Mouse (Mus musculus) c-Kit-positive CD71-negative TER-119-negative erythroid progenitor cells, embryonic 14.5 days (primary cell): Measurements from ENCODE around the gene Lrig1.

Experiments
- DNase-seq: peaks from one replicate; pipeline ENCODE4 v3.0.0-alpha.2; 2013; ENCODE audit warnings: low read depth

The Lrig1 gene

DNA sequence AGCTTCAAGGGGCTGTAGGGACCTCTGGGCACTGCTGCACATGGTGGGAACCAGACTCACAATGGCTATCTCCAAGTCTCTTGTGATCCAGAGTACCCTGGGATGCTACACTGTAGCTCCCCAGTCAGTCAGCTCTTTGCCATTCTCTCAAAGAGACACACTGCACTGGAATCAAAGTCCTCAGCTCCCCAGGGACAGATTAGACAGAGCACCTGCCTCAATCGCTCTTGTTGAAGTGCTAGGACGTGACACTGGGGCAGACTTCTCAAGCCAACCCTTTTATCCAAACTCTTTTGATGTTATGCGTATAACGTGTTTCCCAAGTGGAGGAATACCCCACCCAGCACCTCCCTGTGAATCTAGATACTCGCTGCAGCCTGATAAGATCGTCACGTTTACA, 23.7 kb downstream of the Lrig1 start:
- DNase-seq: no peak

DNA sequence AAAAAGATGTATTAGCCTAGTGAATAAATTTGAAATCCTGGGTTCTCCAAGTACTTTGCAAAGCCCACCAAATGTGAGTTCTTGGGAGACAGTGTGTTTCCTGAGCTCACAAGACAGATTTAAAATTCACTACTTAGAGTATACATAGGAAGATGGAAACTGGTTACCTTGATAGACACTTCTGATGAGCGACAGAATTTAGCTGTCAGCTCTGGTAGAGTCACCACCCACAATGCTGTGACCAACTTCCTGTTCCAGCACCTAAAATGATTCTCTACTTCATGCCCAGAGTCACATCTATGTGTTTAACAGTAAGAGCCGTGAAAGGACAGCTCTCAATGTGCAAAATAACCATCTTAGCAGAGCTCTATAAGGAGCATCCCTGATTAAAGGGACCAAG, 27.5 kb downstream of the Lrig1 start:
- DNase-seq: no peak

DNA sequence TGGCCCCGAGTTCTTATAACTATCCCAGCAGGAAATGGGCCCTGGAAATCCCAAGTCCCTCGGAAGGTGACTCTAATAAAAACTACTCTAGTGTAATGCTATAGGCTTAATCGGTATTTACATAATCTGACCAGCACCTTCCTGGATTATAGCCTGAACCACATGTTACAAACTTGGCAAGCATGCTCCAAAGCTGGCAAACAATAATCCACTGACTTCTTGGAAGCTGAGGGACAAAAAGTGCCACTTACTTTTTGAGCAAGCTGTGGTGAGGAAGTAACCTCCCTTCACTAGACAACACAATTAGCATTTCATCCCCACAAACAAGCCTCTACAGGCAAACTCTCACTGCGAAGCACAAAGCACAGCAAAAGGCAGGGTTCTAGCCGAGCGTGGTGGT, 30.6 kb downstream of the Lrig1 start:
- DNase-seq: no peak

DNA sequence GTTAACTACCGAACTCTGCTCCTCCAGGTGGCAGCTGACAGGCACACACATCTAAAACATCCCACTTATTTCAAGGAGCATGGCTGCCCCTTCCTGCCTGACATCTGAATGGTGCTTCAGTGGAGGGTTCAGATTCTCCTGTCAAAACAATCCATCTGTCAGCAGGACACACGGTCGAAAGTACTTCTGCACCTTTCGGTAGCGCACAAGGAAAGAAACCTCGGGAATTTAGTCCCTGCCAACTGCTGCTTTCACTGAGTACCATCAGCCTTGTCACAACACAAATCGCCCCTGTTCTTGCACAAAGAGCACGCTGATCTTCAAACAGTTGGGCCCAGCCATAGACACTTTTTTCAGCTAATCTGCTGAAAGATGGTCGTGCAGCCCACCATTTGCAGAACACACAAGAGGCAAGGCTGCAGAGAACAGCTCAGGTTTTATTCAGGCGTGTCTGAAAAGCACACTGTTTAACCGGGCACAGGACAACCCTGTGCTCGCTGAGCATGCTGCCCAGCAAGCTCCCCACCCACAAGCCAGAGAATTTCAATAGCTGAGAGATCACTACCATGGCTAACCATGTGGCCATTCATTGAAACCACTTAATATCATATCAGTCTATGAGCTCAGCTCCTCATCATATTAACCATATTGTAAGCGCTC, 31.6 kb downstream of the Lrig1 start:
- DNase-seq: no peak

DNA sequence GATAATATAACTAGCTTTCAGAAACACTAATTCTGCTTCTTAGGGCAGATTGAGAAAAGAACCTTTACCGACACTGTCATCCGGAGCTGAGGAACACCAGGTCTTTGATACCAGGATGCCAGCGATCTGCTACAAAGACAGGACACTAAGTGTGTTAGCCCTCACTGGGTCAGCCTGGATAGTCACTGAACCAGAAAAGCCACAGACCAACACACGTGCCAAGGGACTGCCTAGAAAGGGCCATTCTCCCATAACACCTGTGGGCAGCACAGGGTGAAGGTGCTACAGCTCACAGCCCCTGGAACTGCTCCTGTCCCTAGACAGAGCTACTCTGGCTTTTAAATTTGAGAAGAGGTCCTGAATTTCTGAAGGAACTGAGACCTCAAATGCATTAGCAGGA, 32.8 kb downstream of the Lrig1 start:
- no peak for DNase-seq

DNA sequence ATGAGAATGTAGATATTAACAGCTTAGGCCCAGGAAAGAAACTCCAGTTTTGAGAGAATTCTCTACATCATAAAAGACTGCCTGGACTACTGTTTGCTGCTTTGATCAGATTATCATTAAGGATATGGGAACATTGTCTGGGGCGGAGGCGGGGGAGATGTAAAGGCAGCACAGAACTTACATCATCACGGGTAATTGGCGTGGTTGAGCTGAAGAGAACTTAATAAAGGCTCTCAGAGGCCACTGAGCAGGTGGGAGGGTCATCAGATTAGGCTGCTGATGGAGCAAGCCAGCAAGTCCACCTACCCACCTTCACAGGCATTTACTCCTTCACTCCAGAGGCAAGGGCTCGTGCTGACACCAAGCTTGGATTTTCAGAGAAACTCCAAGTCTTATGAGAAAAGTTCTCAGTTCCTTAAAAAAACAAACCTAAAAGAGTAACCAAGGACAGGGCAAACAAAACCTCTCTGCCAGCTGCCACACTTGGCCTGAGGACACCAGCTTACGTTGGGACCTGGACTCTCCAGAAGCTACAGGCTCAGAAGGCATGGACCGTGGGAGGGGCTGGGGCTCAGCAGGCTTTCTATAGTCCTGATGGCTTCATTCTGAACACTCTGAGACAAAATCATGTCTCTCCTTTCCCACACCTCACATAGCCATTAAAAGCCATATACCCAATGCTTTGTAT, 33.4 kb downstream of the Lrig1 start:
- no peak for DNase-seq

DNA sequence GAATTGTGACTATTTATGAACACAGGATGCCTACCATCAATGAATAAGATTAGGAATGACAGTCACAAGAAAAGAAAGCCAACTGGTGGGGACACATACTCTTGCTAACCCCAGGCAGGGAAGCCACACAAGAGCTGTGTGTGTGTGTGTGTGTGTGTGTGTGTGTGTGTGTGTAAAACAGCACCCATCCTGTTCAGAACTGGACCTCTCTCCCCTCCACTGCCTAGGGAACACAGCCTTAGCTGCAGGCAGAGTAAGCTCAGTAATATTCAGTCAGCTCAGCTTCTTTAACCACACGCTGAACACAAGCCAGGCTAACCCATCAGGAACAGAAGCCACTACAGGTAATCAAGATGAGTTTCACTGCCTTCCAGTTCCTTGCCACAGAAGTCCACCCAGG, 34.3 kb downstream of the Lrig1 start:
- no peak for DNase-seq

DNA sequence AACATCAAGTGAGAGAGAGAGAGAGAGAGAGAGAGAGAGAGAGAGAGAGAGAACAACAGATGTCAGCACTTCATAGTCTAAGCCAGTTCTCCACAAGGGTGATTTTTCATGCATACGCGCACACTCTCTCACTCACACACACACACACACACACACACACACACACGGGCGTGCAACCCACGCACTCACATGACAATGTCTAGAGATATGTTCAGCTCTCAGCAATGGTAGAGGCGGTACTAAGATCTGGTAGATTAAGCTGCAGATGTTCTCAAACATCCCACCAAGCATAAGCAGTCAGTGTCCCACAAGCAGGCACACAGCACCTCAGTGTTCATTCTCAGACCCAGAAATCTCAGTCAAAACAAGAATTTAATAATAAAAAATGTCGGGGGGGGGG, 34.7 kb downstream of the Lrig1 start:
- no peak for DNase-seq

DNA sequence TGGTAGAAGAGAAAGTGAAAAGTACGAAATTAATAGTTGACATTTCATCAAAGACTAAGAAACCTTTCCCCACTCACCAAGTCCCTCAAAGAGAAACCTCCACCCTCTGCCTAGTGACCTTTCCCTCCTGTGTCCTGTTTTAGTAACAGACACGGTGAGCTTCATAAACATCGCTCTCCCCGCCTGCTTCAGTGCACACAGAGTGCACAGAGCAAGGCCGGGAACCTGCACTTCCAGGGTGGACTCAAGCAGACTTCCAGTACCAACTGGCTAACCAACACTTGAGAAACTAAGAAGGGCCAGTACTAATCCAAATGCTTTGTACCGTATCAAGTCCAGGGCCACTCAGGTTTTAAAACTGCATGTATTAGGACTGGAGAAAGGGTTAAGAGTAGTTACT, 36.0 kb downstream of the Lrig1 start:
- DNase-seq: no peak

DNA sequence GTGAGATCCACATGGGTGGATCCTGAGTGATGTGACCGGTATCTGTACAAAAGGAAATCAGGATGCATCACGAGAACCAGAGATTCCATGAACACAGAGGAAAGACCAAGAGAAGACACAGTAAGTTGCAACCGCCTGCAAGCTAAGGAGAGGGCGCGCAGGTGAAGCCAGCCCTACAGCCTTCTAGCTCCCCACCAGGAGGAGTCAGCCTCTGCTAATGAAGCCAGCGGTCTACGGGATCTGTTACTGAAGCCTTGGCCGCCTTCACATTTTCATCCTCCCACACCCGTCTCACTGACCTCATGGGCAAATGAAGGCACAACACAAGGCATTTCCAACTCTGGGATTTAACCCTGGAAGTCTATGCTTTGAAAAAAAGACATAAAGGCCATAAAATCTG, 38.0 kb downstream of the Lrig1 start:
- no peak for DNase-seq

DNA sequence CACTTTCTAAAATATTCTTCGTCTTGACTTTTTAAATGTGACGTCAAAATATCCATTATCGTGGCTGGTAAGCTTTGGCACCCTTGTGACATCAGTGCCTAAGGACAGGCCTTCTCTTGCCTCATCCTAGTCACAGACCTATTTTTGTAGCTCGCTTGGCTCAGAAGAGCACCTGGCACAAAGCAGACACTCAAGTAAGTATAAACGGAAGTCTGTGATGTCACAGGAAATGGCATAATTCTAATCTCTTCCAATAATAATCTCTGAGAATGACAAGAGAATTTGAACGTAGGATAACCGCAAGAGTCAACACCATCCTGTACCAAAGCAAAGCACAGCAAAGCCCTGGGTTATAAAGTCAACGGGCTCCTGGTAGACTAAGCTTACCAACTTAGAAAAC, 38.6 kb downstream of the Lrig1 start:
- no peak for DNase-seq

DNA sequence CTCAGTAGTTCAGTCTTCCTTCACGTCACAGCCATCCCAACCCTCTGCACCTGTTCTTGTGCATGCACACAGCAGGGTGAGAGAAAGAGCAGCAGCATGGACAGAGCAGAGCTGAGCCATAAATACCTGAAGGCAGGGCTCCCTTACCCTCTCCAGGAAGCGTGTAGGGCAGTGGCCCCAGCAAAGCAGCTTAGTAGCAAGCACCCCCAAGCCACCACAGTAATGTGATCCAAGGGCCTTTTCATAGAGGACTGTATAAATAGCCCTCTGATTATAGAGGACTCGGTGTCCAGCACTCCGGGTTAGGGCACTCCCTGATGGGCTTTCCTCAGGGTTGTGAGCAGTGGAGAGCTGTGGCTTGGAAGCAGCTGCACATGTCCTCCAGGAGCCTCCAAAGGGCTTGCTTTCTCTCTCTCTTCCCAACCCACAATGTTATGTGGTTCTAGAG, 40.0 kb downstream of the Lrig1 start:
- DNase-seq: no peak

DNA sequence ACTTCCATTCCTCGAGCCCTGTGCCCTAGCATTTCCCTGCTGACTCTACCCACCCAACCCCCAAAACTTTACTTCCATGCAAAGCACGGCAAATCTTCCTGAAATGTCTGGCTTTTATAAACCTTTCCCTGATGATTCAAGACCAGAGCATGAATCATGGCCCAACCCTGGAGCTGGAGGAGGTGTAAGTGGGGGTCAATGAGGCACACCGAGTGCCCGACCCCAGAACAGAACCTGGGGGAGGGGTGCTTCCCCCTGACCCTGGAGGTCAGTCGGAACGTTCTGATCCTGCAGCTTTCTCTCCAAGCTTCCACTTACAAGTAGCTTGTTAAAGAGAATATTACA, 41.9 kb downstream of the Lrig1 start:
- DNase-seq: no peak

DNA sequence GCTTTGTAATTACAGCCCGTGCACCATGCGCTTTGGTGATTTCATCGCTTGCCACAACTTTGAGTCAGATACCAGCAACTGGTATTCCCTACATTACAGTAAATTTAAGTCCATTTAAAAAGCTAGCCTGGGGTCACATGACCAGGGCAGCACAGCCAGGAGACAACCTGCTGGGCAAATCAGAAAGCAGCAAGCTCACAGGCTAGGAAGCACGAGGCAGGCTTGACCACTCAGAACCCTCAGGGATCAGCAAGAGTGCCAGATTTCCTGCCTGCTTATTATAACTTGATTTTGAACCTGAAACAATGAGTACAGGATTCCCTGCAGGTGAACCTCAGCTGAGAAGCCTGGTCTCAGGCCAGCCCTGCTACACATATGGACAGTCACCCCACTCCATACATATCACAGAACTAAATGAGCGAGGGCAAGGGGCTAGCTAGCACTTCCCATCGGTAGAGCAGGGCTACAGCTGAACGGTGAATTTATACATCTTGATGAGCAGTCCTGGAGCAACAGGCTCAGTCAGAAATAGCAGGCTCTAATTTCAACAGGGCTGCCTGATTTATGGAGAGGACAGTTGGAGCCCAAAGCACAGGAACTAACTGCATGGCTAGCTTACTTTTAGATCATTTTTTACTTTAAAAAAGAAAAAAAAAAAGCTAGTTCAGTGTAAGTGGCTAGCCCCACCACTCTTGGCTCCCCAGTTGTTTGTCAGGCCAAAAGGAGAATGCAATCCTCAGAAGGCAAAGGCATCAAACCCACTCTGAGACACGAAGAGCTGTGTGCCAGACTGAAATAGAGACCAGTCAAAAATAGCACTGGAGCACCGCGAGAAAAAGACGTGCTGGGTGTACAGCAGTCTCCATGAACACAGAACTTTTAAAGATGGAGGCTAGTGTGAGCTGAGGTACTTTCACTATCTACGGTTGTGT, 42.5 kb downstream of the Lrig1 start:
- no peak for DNase-seq

DNA sequence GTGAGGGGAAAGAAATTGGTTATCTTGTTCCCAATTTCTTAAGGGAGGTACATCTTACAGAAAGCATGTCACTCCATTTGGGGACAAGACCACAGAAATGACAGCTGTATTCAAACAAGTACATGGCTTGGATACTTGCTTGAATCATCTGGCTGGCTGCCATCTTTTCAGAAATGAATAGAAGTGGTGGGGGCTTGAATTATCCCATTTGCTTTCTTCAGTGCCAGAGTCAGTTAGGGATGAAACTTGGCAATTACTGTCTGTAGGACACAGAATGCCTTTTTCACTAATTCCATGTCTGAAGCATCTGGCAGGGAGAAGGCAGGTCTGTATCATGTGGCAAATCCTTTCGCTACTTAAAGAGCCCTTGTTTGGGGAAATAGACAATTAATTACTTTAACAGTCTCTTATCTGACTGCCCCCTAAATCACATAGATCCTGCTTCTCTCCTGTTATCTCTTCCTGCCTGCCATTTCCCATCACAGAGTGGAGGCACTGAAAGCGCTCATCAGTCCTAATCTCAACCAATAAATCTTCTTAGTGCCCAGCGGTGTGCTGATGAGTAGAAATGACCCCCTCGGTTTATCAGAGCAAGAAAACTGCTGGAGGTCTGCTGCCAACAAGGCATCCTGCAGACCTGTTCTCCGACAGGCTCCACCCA, 44.0 kb downstream of the Lrig1 start:
- DNase-seq: no peak

DNA sequence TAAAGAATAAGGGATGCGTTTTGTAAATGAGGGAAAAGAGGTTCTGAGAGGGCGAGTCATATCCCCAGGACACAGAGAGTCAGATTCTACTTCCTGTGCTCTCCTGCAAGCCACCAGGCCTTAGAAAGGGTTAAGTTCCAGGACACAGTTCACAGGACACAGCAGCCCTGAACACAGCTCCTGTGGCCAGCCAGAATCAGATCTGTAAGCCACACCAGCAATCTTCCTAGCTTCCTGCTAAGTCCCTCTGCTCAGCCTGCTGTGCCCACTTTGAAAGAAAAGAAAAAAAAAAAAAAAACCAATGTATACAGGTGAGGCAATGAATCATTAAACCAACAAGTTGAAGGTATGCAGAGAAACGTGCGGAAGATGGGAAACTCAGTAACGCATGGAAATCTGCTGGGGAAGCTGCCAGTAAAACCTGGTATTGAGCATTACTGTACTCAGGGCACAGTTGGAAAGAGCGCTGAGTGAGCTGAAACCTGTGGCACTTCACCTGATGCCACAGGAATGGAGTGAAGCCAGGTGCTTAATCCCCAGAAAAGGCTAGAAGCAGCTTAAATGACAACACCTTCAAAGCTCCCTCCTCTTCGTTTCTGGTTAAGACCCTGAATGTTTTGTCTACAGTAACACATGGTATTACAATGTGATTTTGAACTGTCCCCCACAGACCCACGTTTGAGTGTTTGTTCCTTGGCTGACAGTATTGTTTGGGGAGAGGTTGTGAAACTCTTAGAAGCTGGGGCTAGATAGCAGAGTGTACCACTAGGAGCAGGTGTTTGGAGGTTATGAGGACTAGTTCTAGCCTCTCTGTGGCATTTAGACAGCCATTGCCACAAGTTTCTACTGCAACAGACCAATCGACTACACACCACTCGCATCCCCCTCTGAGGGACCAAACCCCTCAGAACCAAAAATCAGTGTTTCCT, 46.3 kb downstream of the Lrig1 start:
- no peak for DNase-seq

DNA sequence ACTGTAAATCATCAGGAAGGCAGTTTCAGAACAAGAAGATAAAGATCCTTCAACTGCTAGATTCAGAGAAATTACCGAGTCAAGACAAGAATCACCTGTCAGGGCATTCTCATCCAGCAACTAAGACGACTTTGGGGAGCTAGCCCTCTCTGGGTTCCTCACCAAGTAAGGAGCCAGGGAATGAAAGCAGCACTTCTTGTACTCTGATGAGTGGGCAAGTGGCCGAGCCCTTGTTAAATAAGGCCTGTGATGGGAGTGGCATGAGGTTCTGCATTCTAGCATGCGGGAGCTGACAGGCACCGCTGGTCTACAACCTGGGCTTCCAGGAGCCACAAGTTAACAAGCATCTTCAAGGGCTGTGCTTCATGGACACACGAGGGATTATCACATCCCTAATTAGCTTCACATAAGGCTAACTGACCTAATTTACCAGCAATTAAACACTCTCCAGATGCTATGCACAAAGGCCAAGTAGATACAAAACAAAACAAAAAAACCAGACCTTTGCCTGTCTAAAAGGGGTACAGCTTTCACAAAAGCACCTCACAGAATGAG, 47.2 kb downstream of the Lrig1 start:
- no peak for DNase-seq

DNA sequence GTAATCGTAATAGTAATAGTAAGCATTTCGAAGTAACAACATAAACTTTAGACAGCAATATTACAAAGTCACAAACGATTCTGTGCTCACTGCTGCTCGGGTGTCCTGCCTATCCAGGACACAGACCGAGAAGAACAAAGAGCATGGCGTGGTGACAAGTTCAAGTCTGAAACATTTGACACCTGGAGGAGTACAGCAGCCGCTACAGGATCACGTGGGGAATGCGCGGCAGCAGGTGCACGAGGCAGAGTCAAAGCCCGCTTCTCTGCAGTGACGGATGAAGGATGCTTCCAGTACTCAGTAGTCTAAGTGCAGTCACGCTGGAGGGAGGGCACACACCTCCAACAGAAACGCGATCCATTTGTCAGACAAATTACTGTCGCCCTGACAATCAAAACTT, 48.4 kb downstream of the Lrig1 start:
- no peak for DNase-seq

DNA sequence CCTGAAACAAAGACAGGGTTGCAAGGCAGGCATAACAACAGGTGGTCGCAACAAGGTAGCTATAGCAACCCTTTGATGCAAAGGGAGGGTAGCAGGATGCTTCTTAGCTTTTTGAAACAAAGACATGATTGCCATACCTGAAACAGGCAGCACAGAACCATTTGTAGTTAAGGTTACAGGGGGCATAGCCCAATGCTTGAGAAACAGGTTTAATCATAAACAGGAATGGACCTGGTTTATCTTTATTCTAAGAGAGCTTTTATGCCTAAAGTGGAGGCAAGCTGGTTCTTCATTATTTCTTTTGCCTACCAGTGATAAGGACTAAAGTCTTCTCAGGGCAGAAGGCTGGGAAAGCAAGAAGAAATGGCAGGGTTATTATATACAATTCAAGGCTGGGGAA, 50.3 kb downstream of the Lrig1 start:
- no peak for DNase-seq

DNA sequence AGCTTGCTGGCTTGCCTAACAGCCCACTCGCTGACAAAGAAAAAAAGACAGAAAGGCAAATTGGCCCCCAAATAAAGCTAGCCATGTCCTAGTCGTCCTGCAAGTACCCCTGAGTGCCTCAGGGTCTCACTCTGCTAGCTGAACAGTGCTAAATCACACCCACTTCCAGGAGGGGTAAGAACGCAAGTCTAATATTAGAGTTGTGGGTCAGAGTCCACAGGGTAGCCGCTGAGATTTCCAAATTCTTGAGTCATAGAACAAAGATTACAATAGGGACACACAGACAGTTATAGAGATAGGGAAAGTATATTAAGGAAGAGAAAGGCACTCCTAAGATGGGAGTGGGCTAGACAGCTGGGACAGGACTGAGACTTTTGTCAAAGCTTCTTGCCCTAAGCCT, 51.5 kb downstream of the Lrig1 start:
- DNase-seq: no peak
